Mouse (Mus musculus) liver, embryonic 14.5 days (tissue): ENCODE measurements at regions not wholly inside any gene's neighbourhood (a gene's known extent, or its start where the extent isn't known, plus 50 kb on each side); places are given as distances from the start of the nearest gene placed in this dataset.

ENCODE experiments used
- CTCF ChIP-seq: IDR thresholded peaks from 2 replicates; pipeline ENCODE4 v1.5.1; 2016; ENCODE audit warnings: antibody characterized with exemption, low read depth, control low read depth
- EP300 ChIP-seq: IDR thresholded peaks from 2 replicates; pipeline ENCODE4 v1.6.1; 2016; ENCODE audit warnings: antibody characterized with exemption, low read depth

GRCm38 (mm10) chr16:55087461-55087860, 210.3 kb downstream of the Zpld1 start:
- TF ChIP-seq CTCF (no peak), EP300 (no peak)
